Mouse (Mus musculus): Measurements from ENCODE around the gene 2210011C24Rik. TPM values are rescaled to one million over a fixed set of nuclear protein-coding genes. Genes with fewer than 3 reads are reported as not detected.

Gene 2210011C24Rik
- total and polyA plus RNA-seq, 2 experiments from 2014 or later = 1.2 TPM; not detected in 1

GRCm38 (mm10) chr8:83967701-83968100 is 44.3 kb downstream of the 2210011C24Rik start:
- TF ChIP-seq CTCF (IDR thresholded peaks at IDR 0.05; ENCODE audit: low read depth) = no peak
- H3K4me1 ChIP-seq (ENCODE audit: insufficient read depth) = 0 out of 2 replicates have a peak, but pooled peaks cover 6% of the 10 kb centered on the region
- no peaks in the 10 kb centered on the region for H3K9me3 ChIP-seq (ENCODE audit: low read length)
- WGBS = 94% methylated on average over 7 of the region's 7 CpGs
- DNase-seq (no peak), ATAC-seq (no peak)
- H3K36me3 ChIP-seq (ENCODE audit: insufficient read depth) = no peaks in the 10 kb centered on the region
- no peak overlapping the region for H3K9ac ChIP-seq
- H3K27ac ChIP-seq (ENCODE audit: low read depth, low read length) = no peak overlapping the region
- no peak overlapping the region for H3K4me2 ChIP-seq (ENCODE audit: low read depth)
- H3K4me3 ChIP-seq (ENCODE audit: low read depth, low read length) = no peak overlapping the region
- H3K27me3 ChIP-seq (ENCODE audit: insufficient read depth, low read length) = no peaks in the 10 kb centered on the region

GRCm38 (mm10) chr8:83964015-83964765 is 47.8 kb downstream of the 2210011C24Rik start:
- Histone ChIP-seq H3K4me3 (ENCODE audit: low read depth, low read length) (no peak overlapping the region), H3K36me3 (ENCODE audit: insufficient read depth) (no peaks in the 10 kb centered on the region), H3K27me3 (ENCODE audit: insufficient read depth, low read length) (no peaks in the 10 kb centered on the region), H3K9me3 (ENCODE audit: low read length) (no peaks in the 10 kb centered on the region), H3K4me2 (ENCODE audit: low read depth) (no peak overlapping the region), H3K27ac (ENCODE audit: low read depth, low read length) (no peak overlapping the region), H3K9ac (no peak overlapping the region), H3K4me1 (ENCODE audit: insufficient read depth) (no peaks in the 10 kb centered on the region)
- TF ChIP-seq CTCF (IDR thresholded peaks at IDR 0.05; ENCODE audit: low read depth) = no peak
- no peak for DNase-seq
- no peak for ATAC-seq
- 94% methylated on average over 5 of the region's 5 CpGs for WGBS

MicroRNA genes within 50 kb of the gene (microRNA counts, 519-probe panel; counts per million panel counts)
- microRNA mmu-miR-1199 = not detected

Small RNA genes within 50 kb of the gene (microRNA-seq; reads per million reads assigned to microRNA genes)
- gene Mir1199 = 0 to 0.24 reads per million in 2 experiments
- 1.5 to 2.2 reads per million in 2 experiments for gene Mir8111

Other genes with a start within 250 kb of the 2210011C24Rik start
- 248 and 259 TPM in 2 replicates for gene Adgrl1, start 112.1 kb downstream of the 2210011C24Rik start, total RNA-seq (2014; rRNA removed)
- gene Adgrl1, start 112.1 kb downstream of the 2210011C24Rik start, polyA plus RNA-seq (2015; fragmentation: Nextera tagmentation; extraction: Ambion mirVana) = 38.5 and 56.5 TPM in 2 replicates
- gene Gm10644, start 57.0 kb downstream of the 2210011C24Rik start, total RNA-seq (2014; rRNA removed) = 0.14 and 0.31 TPM in 2 replicates
- gene Gm10644, start 57.0 kb downstream of the 2210011C24Rik start, polyA plus RNA-seq (2015; fragmentation: Nextera tagmentation; extraction: Ambion mirVana) = 0.14 and 0.40 TPM in 2 replicates
- gene Asf1b, start 56.7 kb downstream of the 2210011C24Rik start, total RNA-seq (2014; rRNA removed) = 1.7 and 5.0 TPM in 2 replicates
- gene Asf1b, start 56.7 kb downstream of the 2210011C24Rik start, polyA plus RNA-seq (2015; fragmentation: Nextera tagmentation; extraction: Ambion mirVana) = 4.7 and 5.1 TPM in 2 replicates
- 133 and 151 TPM in 2 replicates for gene Prkaca, start 39.2 kb downstream of the 2210011C24Rik start, total RNA-seq (2014; rRNA removed)
- gene Prkaca, start 39.2 kb downstream of the 2210011C24Rik start, polyA plus RNA-seq (2015; fragmentation: Nextera tagmentation; extraction: Ambion mirVana) = 172 and 215 TPM in 2 replicates
- gene Samd1, start 14.5 kb downstream of the 2210011C24Rik start, total RNA-seq (2014; rRNA removed) = 116 and 117 TPM in 2 replicates
- gene Samd1, start 14.5 kb downstream of the 2210011C24Rik start, polyA plus RNA-seq (2015; fragmentation: Nextera tagmentation; extraction: Ambion mirVana) = 6.7 and 6.9 TPM in 2 replicates
- 0.15 and 0.81 TPM in 2 replicates for gene 1700067K01Rik, start 10.7 kb downstream of the 2210011C24Rik start, total RNA-seq (2014; rRNA removed)
- 0.36 and 0.86 TPM in 2 replicates for gene 1700067K01Rik, start 10.7 kb downstream of the 2210011C24Rik start, polyA plus RNA-seq (2015; fragmentation: Nextera tagmentation; extraction: Ambion mirVana)
- gene Palm3, start 9.3 kb upstream of the 2210011C24Rik start, total RNA-seq (2014; rRNA removed) = 2.7 and 5.4 TPM in 2 replicates
- gene Palm3, start 9.3 kb upstream of the 2210011C24Rik start, polyA plus RNA-seq (2015; fragmentation: Nextera tagmentation; extraction: Ambion mirVana) = 2.8 and 4.3 TPM in 2 replicates
- 0.31 and 0.86 TPM in 2 replicates for gene Il27ra, start 30.4 kb upstream of the 2210011C24Rik start, total RNA-seq (2014; rRNA removed)
- 0.29 and 0.45 TPM in 2 replicates for gene Il27ra, start 30.4 kb upstream of the 2210011C24Rik start, polyA plus RNA-seq (2015; fragmentation: Nextera tagmentation; extraction: Ambion mirVana)
- gene Rln3, start 32.8 kb upstream of the 2210011C24Rik start, total RNA-seq (2014; rRNA removed) = 0.33 TPM in 1 of 2 replicates, not detected in the other
- gene Rln3, start 32.8 kb upstream of the 2210011C24Rik start, polyA plus RNA-seq (2015; fragmentation: Nextera tagmentation; extraction: Ambion mirVana) = not detected in 2 replicates
- 3.3 and 4.7 TPM in 2 replicates for gene Gm10643, start 53.0 kb upstream of the 2210011C24Rik start, total RNA-seq (2014; rRNA removed)
- 1.3 and 1.6 TPM in 2 replicates for gene Gm10643, start 53.0 kb upstream of the 2210011C24Rik start, polyA plus RNA-seq (2015; fragmentation: Nextera tagmentation; extraction: Ambion mirVana)
- gene Rfx1, start 54.7 kb upstream of the 2210011C24Rik start, total RNA-seq (2014; rRNA removed) = 22.2 and 31.2 TPM in 2 replicates
- 4.4 and 6.2 TPM in 2 replicates for gene Rfx1, start 54.7 kb upstream of the 2210011C24Rik start, polyA plus RNA-seq (2015; fragmentation: Nextera tagmentation; extraction: Ambion mirVana)
- gene Dcaf15, start 92.6 kb upstream of the 2210011C24Rik start, total RNA-seq (2014; rRNA removed) = 49.5 and 63.2 TPM in 2 replicates
- 16.3 and 17.2 TPM in 2 replicates for gene Dcaf15, start 92.6 kb upstream of the 2210011C24Rik start, polyA plus RNA-seq (2015; fragmentation: Nextera tagmentation; extraction: Ambion mirVana)
- 0.08 and 0.24 TPM in 2 replicates for gene Podnl1, start 113.8 kb upstream of the 2210011C24Rik start, total RNA-seq (2014; rRNA removed)
- 0.09 and 0.23 TPM in 2 replicates for gene Podnl1, start 113.8 kb upstream of the 2210011C24Rik start, polyA plus RNA-seq (2015; fragmentation: Nextera tagmentation; extraction: Ambion mirVana)
- 64.2 and 70.1 TPM in 2 replicates for gene Cc2d1a, start 135.8 kb upstream of the 2210011C24Rik start, total RNA-seq (2014; rRNA removed)
- gene Cc2d1a, start 135.8 kb upstream of the 2210011C24Rik start, polyA plus RNA-seq (2015; fragmentation: Nextera tagmentation; extraction: Ambion mirVana) = 36.3 and 48.4 TPM in 2 replicates
- gene 4930432K21Rik, start 135.9 kb upstream of the 2210011C24Rik start, total RNA-seq (2014; rRNA removed) = 3.5 and 6.0 TPM in 2 replicates
- gene 4930432K21Rik, start 135.9 kb upstream of the 2210011C24Rik start, polyA plus RNA-seq (2015; fragmentation: Nextera tagmentation; extraction: Ambion mirVana) = 2.4 and 3.3 TPM in 2 replicates
- gene Nanos3, start 173.0 kb upstream of the 2210011C24Rik start, total RNA-seq (2014; rRNA removed) = 1.7 and 3.2 TPM in 2 replicates
- 10.0 and 13.3 TPM in 2 replicates for gene Nanos3, start 173.0 kb upstream of the 2210011C24Rik start, polyA plus RNA-seq (2015; fragmentation: Nextera tagmentation; extraction: Ambion mirVana)
- 36.5 and 47.7 TPM in 2 replicates for gene Zswim4, start 224.9 kb upstream of the 2210011C24Rik start, total RNA-seq (2014; rRNA removed)
- 15.1 and 15.5 TPM in 2 replicates for gene Zswim4, start 224.9 kb upstream of the 2210011C24Rik start, polyA plus RNA-seq (2015; fragmentation: Nextera tagmentation; extraction: Ambion mirVana)
- gene D8Ertd738e, start 237.5 kb upstream of the 2210011C24Rik start, total RNA-seq (2014; rRNA removed) = 130 and 146 TPM in 2 replicates
- 255 and 310 TPM in 2 replicates for gene D8Ertd738e, start 237.5 kb upstream of the 2210011C24Rik start, polyA plus RNA-seq (2015; fragmentation: Nextera tagmentation; extraction: Ambion mirVana)
- gene Mri1, start 245.2 kb upstream of the 2210011C24Rik start, total RNA-seq (2014; rRNA removed) = 36.2 and 36.4 TPM in 2 replicates
- 32.0 and 39.8 TPM in 2 replicates for gene Mri1, start 245.2 kb upstream of the 2210011C24Rik start, polyA plus RNA-seq (2015; fragmentation: Nextera tagmentation; extraction: Ambion mirVana)